Mouse (Mus musculus): ENCODE results near the gene Col4a3. TPM values are rescaled to one million over a fixed set of nuclear protein-coding genes. Genes with fewer than 3 reads are reported as not detected.

The Col4a3 gene
- polyA plus RNA-seq (2012; ENCODE audit: insufficient read depth, low replicate concordance): 0.04 TPM in 1 of 2 replicates, not detected in the other

DNA sequence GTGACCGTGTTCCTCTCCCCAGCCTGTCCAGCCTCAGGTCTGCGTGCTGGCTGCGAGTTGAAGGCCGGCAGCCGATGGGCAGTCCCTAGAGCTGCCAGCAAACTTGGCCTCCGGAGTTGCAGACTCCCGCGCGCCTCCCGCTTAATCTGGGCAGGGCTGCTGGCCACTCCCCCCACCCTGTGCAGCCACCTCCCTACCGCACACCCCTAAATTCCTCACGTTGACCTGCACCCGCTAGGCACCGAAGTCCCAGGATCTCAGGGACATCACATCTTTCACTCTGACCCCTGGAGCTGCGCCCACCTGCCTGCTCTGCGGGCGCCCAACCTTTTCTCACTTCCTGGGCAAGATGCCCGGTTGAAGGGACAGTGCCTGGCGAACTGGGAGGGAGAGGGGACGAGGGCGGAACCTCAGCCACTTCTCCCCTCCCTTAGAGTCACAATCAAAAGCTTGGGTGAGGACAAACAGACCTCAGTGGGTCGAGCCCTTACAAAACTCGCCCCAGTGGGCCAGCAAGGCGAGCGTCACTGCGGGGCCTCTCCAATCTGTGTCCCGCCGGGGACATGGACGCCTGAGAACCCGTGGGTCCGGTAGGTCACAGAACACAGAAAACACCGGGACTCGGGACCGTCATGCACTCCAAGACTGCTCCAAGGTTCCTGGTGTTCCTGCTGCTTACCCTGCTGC is at the start of gene Col4a3, which contains the start of gene Col4a4:
TSS of gene Col4a3 (plus strand) at position 209 of the 687 bp plus-strand sequence.
TSS of gene Col4a4 (minus strand) at position 137 of the 687 bp plus-strand sequence.
- no peak for TF ChIP-seq FLI1 (IDR thresholded peaks at IDR 0.05; ENCODE audit: low read length)
- TF ChIP-seq GATA1 (IDR thresholded peaks at IDR 0.05; ENCODE audit: borderline replicate concordance, low read length): no peak
- Histone ChIP-seq H3K9me3 (no peaks in the 10 kb centered on the region), H3K27me3 (replicated peaks) (peaks cover 34% of the 10 kb centered on the region), H3K4me1 (peaks cover 16% of the 10 kb centered on the region), H3K4me3 (replicated peaks) (peak within 1 kb of the TSS; percentile 80), H3K36me3 (replicated peaks; ENCODE audit: low read length) (no peaks in the 10 kb centered on the region)

GRCm38 (mm10) chr1:82537848-82538247 is 48.9 kb upstream of the Col4a3 start:
- H3K4me1 ChIP-seq: peaks cover 6% of the 10 kb centered on the region
- H3K4me3 ChIP-seq (replicated peaks): no peak overlapping the region
- no peaks in the 10 kb centered on the region for H3K9me3 ChIP-seq
- TF ChIP-seq GATA1 (IDR thresholded peaks at IDR 0.05; ENCODE audit: borderline replicate concordance, low read length) (no peak), FLI1 (IDR thresholded peaks at IDR 0.05; ENCODE audit: low read length) (no peak)
- H3K36me3 ChIP-seq (replicated peaks; ENCODE audit: low read length): no peaks in the 10 kb centered on the region
- no peaks in the 10 kb centered on the region for H3K27me3 ChIP-seq (replicated peaks)

DNA sequence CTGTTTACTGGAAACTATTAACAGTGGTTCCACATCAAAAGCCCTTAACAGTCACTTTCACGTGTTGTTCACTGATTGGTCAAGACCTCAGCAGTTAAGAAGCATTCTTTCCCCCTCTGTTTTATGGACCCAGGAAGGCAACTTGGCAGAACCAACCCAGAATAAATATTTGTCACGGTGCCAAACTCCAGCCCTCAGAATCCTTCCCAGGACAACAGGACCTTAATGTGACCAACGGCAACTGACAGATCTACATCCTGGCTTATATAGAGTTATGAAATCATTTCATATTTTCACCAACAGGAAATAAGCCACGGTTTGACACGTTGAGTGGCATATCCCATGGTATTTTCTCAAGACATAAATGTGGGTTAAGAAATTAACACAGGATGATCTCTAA is 46.7 kb upstream of the Col4a3 start:
- no peak for TF ChIP-seq FLI1 (IDR thresholded peaks at IDR 0.05; ENCODE audit: low read length)
- no peak for TF ChIP-seq GATA1 (IDR thresholded peaks at IDR 0.05; ENCODE audit: borderline replicate concordance, low read length)
- Histone ChIP-seq H3K4me3 (replicated peaks) (no peak overlapping the region), H3K4me1 (peaks cover 6% of the 10 kb centered on the region), H3K9me3 (no peaks in the 10 kb centered on the region), H3K27me3 (replicated peaks) (no peaks in the 10 kb centered on the region), H3K36me3 (replicated peaks; ENCODE audit: low read length) (no peaks in the 10 kb centered on the region)

- Histone ChIP-seq H3K4me3 (replicated peaks) (no peak overlapping the region), H3K9me3 (no peaks in the 10 kb centered on the region), H3K4me1 (no peaks in the 10 kb centered on the region), H3K36me3 (replicated peaks; ENCODE audit: low read length) (no peaks in the 10 kb centered on the region), H3K27me3 (replicated peaks) (no peaks in the 10 kb centered on the region)
- TF ChIP-seq GATA1 (IDR thresholded peaks at IDR 0.05; ENCODE audit: borderline replicate concordance, low read length): no peak
- no peak for TF ChIP-seq FLI1 (IDR thresholded peaks at IDR 0.05; ENCODE audit: low read length)
Observed at GRCm38 (mm10) chr1:82543934-82544333, 42.8 kb upstream of the Col4a3 start.

GRCm38 (mm10) chr1:82544419-82545185 is 42.1 kb upstream of the Col4a3 start:
- TF ChIP-seq GATA1 (IDR thresholded peaks at IDR 0.05; ENCODE audit: borderline replicate concordance, low read length) (no peak), FLI1 (IDR thresholded peaks at IDR 0.05; ENCODE audit: low read length) (no peak)
- Histone ChIP-seq H3K36me3 (replicated peaks; ENCODE audit: low read length) (no peaks in the 10 kb centered on the region), H3K4me1 (no peaks in the 10 kb centered on the region), H3K27me3 (replicated peaks) (no peaks in the 10 kb centered on the region), H3K9me3 (no peaks in the 10 kb centered on the region), H3K4me3 (replicated peaks) (no peak overlapping the region)

DNA sequence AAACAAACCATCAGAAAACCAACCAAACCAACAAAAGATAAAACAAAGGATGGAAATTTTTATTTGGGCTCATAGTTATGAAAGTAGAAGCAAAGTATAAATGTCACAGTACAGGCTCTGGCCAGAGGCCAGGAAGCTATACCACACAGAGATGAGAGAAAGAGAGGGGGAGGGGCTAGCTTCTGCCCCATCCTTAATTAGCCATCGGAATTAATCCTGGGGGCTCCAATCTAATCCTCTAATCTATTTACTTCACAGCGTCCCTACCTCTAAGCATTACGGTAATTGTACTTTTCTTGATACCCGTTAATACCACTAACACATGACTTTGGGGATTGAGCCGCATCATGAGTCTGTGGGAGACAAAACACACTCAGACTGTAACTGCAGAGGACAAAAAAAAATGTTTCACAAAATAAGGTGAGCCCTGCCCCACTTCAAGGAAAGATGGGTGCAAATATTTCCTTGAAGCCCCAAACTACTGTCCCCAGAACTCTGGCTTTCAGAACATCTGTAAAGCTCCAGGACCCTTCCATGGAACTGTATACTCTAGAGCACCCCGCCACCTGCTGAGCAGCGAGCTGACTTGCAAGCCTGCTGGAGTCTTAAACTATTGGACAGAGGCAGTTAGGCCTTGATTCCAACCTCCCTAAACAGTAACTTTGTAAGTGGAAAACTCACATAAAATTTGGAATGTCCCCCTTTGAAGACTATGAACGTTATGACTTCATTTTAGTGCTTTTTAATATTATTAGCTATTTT is 41.3 kb upstream of the Col4a3 start:
- Histone ChIP-seq H3K36me3 (replicated peaks; ENCODE audit: low read length) (no peaks in the 10 kb centered on the region), H3K9me3 (no peaks in the 10 kb centered on the region), H3K4me3 (replicated peaks) (no peak overlapping the region), H3K27me3 (replicated peaks) (no peaks in the 10 kb centered on the region), H3K4me1 (no peaks in the 10 kb centered on the region)
- TF ChIP-seq GATA1 (IDR thresholded peaks at IDR 0.05; ENCODE audit: borderline replicate concordance, low read length) (no peak), FLI1 (IDR thresholded peaks at IDR 0.05; ENCODE audit: low read length) (no peak)

- Histone ChIP-seq H3K27me3 (replicated peaks) (peaks cover 18% of the 10 kb centered on the region), H3K9me3 (no peaks in the 10 kb centered on the region), H3K4me1 (no peaks in the 10 kb centered on the region; the same call in 1 of the 2 replicates), H3K36me3 (replicated peaks; ENCODE audit: low read length) (no peaks in the 10 kb centered on the region), H3K4me3 (replicated peaks) (no peak overlapping the region)
- no peak for TF ChIP-seq FLI1 (IDR thresholded peaks at IDR 0.05; ENCODE audit: low read length)
- TF ChIP-seq GATA1 (IDR thresholded peaks at IDR 0.05; ENCODE audit: borderline replicate concordance, low read length): no peak
Observed at GRCm38 (mm10) chr1:82554443-82554850, 32.3 kb upstream of the Col4a3 start.

- H3K4me3 ChIP-seq (replicated peaks): no peak overlapping the region
- H3K4me1 ChIP-seq: no peaks in the 10 kb centered on the region; the same call in 1 of the 2 replicates
- H3K9me3 ChIP-seq: no peaks in the 10 kb centered on the region
- no peaks in the 10 kb centered on the region for H3K36me3 ChIP-seq (replicated peaks; ENCODE audit: low read length)
- peaks cover 18% of the 10 kb centered on the region for H3K27me3 ChIP-seq (replicated peaks)
- TF ChIP-seq FLI1 (IDR thresholded peaks at IDR 0.05; ENCODE audit: low read length) (no peak), GATA1 (IDR thresholded peaks at IDR 0.05; ENCODE audit: borderline replicate concordance, low read length) (no peak)
Observed at GRCm38 (mm10) chr1:82554889-82555288, 31.8 kb upstream of the Col4a3 start.

GRCm38 (mm10) chr1:82560223-82560622 is 26.5 kb upstream of the Col4a3 start:
- H3K27me3 ChIP-seq (replicated peaks): peaks cover 17% of the 10 kb centered on the region
- H3K36me3 ChIP-seq (replicated peaks; ENCODE audit: low read length): no peaks in the 10 kb centered on the region
- no peak for TF ChIP-seq GATA1 (IDR thresholded peaks at IDR 0.05; ENCODE audit: borderline replicate concordance, low read length)
- TF ChIP-seq FLI1 (IDR thresholded peaks at IDR 0.05; ENCODE audit: low read length): no peak
- no peaks in the 10 kb centered on the region for H3K4me1 ChIP-seq
- H3K9me3 ChIP-seq: 0 out of 2 replicates have a peak, but pooled peaks cover 3% of the 10 kb centered on the region
- H3K4me3 ChIP-seq (replicated peaks): no peak overlapping the region

Measured in megakaryocyte, embryonic 14.5 days (primary cell).